Mouse (Mus musculus) liver, embryonic 13.5 days (tissue): ENCODE results near the gene Lman1l. TPM values are rescaled to one million over a fixed set of nuclear protein-coding genes. Genes with fewer than 3 reads are reported as not detected.

Experiments
- ATAC-seq: fragments of 200-750 bp; cut with Nextera tagmentation; 2 replicates; pipeline ENCODE4 v1.8.0; 2017; ENCODE audit warnings: low read depth, mild to moderate bottlenecking, moderate number of reproducible peaks, moderate library complexity
- DNase-seq: peaks from one replicate; pipeline ENCODE4 v3.0.0; 2022
- H3K27ac ChIP-seq: fragments of 300-500 bp; sonication (generic); 2 replicates; pipeline ENCODE4 v1.5.1; 2015; ENCODE audit warnings: moderate library complexity, mild to moderate bottlenecking, inconsistent platforms
- H3K27me3 ChIP-seq: fragments of 300-500 bp; sonication (generic); 2 replicates; pipeline ENCODE4 v1.6.1; 2015; ENCODE audit warnings: mild to moderate bottlenecking, inconsistent platforms
- H3K36me3 ChIP-seq: fragments of 300-500 bp; sonication (generic); 2 replicates; pipeline ENCODE4 v1.6.1; 2015; ENCODE audit warnings: mild to moderate bottlenecking, inconsistent platforms
- H3K4me1 ChIP-seq: fragments of 300-500 bp; sonication (generic); replicated peaks from 2 replicates; pipeline ENCODE4 v1.6.1; 2015; ENCODE audit warnings: inconsistent platforms
- H3K4me2 ChIP-seq: fragments of 300-500 bp; sonication (generic); 2 replicates; pipeline ENCODE4 v1.6.1; 2015; ENCODE audit warnings: inconsistent platforms, mild to moderate bottlenecking, moderate library complexity
- H3K4me3 ChIP-seq: fragments of 300-500 bp; sonication (generic); replicated peaks from 2 replicates; pipeline ENCODE4 v1.5.1; 2015; ENCODE audit warnings: mild to moderate bottlenecking, inconsistent platforms
- H3K9ac ChIP-seq: fragments of 300-500 bp; sonication (generic); 2 replicates; pipeline ENCODE4 v1.6.1; 2015; ENCODE audit warnings: mild to moderate bottlenecking, inconsistent platforms
- H3K9me3 ChIP-seq: fragments of 300-500 bp; sonication (generic); replicated peaks from 2 replicates; pipeline ENCODE4 v1.6.1; 2016; ENCODE audit warnings: inconsistent platforms
- WGBS: fragments of 180-500 bp; shearing (Covaris S2); methylation state at CpG from one replicate; pipeline ENCODE4 v1.1.7; 2015; ENCODE audit not compliant: insufficient replicate concordance; 5-methylcytosine and 5-hydroxymethylcytosine counted together
- polyA plus RNA-seq: library from polyadenylated mRNA; unstranded; fragments of >200 nt; fragmentation: Nextera tagmentation; extraction: Ambion mirVana; gene quantifications from 2 replicates; pipeline ENCODE4 v1.2.1, GENCODE M21; 2015

Gene Lman1l
- polyA plus RNA-seq, 1 experiment from 2014 or later: 0.06 TPM

DNA sequence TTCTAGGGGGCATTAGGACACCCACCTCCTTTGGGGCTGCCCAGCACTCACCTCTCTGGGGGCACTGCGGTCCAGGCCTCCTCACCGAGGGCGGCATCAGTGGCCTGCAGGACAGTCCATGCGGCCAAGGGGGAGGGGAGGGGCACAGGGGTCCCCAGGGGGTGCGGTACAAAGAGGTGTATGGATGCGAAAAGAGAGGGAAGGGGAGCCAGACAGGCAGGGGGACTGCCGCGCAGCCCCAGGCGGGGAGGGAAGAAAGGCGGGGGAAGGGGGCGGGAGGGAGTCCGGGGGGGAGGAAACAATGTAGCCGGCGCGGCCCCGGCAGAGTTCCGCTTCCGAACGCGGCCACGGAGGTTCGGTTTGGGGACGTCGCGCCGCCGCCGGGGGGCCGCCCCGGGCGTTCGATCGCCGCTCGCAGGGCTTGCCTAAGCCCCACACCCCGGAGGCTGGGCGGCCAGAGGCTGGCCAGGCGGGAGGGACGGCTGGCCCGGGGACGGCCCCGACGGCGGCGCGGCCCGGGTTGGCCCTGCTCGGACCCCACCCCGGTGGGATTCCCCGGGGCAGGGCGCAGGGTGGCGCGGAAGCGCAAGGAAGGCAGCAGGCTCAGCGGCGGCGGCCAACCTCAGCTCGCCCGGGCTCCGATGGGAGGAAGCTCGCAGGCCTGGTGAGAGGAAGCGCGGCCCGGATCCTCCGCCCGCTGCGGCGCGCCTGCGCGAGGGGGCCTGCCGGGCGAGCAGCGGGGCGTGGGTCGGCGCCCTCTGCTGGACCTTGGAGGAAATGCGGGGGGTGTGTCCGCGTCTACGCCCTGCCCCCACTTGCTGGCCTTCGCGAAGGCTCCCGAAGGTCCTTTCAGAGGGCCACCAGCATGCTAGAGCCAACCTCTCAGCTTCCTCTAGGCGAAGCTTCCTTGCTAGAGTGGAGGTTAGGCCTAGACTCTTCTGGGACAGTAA, 24.6 kb upstream of the Lman1l start:
- Histone ChIP-seq H3K27me3 (no peaks in the 10 kb centered on the region), H3K4me2 (peak overlapping the region; percentile 98), H3K9ac (peak overlapping the region; percentile 96), H3K36me3 (peaks cover 14% of the 10 kb centered on the region; the same call in 1 of the 2 replicates), H3K27ac (peak overlapping the region; percentile 95), H3K4me3 (peak overlapping the region; percentile 88), H3K9me3 (no peaks in the 10 kb centered on the region), H3K4me1 (peaks cover 75% of the 10 kb centered on the region)
- DNase-seq (peak; percentile 89), ATAC-seq (peak; percentile 79)
- WGBS: under 1% methylated on average over 85 of the region's 85 CpGs

DNA sequence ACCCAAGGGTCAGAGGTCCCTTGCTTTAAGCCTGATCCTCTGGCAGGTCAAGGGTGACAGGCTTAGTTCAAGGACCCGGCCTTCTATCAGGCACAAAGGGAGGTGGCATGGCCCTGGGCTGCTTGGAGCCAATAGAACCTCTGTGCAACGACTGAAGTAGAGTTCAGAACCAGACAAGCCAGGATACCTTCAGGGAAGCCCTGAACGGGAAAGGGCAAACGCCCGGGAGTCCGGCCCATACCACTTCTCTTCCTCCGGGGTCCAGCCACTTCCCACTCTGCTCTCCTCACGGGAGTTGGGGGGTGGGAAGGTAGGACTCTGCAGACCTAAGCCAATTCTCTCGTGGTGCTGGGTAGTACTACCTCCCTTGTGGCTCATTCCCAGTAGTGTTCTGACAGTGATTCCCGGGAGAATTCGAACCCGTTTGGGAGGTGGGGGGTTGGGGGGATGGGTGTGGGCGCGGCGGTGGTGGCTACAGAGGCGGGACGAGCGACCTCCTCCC, 23.9 kb upstream of the Lman1l start:
- Histone ChIP-seq H3K9me3 (no peaks in the 10 kb centered on the region), H3K27ac (peak overlapping the region; percentile 95), H3K4me2 (peak overlapping the region; percentile 98), H3K4me1 (peaks cover 81% of the 10 kb centered on the region), H3K27me3 (no peaks in the 10 kb centered on the region), H3K36me3 (peaks cover 14% of the 10 kb centered on the region; the same call in 1 of the 2 replicates), H3K4me3 (peak overlapping the region; percentile 88), H3K9ac (peak overlapping the region; percentile 96)
- ATAC-seq (no peak; the same call in 1 of the 2 replicates), DNase-seq (no peak)
- under 1% methylated on average over 18 of the region's 18 CpGs for WGBS

DNA sequence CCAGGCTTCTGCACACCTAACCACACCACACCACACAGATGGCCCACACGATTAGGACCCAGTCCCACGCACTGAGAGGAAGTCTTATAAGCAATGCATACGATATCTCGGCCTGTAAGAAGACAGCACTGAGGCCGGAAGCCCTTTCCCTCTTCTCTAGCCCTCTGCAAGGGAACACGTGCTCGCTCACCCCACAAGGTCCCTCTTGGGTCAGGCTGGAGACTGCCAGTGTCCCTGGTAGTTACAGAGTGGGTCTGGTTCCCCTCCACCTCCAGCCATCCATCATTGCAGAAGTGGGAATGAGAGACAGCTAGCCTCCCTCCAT, 23.2 kb upstream of the Lman1l start:
- H3K4me3 ChIP-seq: peak overlapping the region; percentile 88
- H3K27ac ChIP-seq: peak overlapping the region; percentile 95
- peaks cover 14% of the 10 kb centered on the region; the same call in 1 of the 2 replicates for H3K36me3 ChIP-seq
- H3K9me3 ChIP-seq: no peaks in the 10 kb centered on the region
- peaks cover 88% of the 10 kb centered on the region for H3K4me1 ChIP-seq
- ATAC-seq: peak; percentile 35
- WGBS: 11% methylated on average over 7 of the region's 7 CpGs
- H3K4me2 ChIP-seq: peak overlapping the region; percentile 98
- peak; percentile 58 for DNase-seq
- H3K27me3 ChIP-seq: no peaks in the 10 kb centered on the region
- peak overlapping the region; percentile 96 for H3K9ac ChIP-seq

DNA sequence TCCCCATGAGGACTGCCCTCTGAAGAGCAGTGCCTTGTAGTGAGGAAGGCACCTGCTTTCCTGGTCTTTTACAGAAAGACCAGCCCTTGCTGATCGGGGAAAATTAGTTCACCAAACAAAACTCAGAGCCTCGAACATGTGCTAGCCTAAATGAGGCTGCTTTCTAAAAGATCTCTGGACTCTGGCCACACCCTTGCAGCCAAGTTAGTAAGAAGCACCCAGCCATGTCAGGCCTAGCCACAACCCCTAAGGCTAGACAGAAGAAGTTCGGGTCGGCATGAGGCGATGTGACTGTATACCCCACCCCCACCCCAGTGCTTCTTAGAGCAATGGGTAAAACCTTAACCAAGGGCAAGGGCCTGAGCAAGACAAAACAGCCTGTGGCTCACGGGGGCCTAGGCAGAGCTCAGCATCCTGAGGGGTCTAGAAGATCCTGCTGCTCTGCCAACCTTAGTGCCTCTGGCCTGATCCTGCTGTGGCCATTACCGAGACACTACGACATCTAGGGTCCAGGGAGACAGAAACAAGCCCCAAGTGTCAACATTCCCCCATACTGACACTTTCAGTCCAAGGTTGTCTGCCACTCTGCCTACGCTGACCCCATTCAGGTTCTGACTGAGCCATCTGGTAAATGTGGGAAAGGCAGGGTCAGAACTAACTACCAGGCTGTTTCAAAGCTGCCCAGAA, 22.7 kb upstream of the Lman1l start:
- peak overlapping the region; percentile 98 for H3K4me2 ChIP-seq
- no peak for ATAC-seq
- 12% methylated on average over 9 of the region's 9 CpGs for WGBS
- DNase-seq: no peak
- H3K27me3 ChIP-seq: no peaks in the 10 kb centered on the region
- H3K4me1 ChIP-seq: peaks cover 89% of the 10 kb centered on the region
- peak overlapping the region; percentile 95 for H3K27ac ChIP-seq
- peak overlapping the region; percentile 96 for H3K9ac ChIP-seq
- H3K36me3 ChIP-seq: peaks cover 14% of the 10 kb centered on the region; the same call in 1 of the 2 replicates
- H3K4me3 ChIP-seq: peak overlapping the region; percentile 88
- H3K9me3 ChIP-seq: no peaks in the 10 kb centered on the region

DNA sequence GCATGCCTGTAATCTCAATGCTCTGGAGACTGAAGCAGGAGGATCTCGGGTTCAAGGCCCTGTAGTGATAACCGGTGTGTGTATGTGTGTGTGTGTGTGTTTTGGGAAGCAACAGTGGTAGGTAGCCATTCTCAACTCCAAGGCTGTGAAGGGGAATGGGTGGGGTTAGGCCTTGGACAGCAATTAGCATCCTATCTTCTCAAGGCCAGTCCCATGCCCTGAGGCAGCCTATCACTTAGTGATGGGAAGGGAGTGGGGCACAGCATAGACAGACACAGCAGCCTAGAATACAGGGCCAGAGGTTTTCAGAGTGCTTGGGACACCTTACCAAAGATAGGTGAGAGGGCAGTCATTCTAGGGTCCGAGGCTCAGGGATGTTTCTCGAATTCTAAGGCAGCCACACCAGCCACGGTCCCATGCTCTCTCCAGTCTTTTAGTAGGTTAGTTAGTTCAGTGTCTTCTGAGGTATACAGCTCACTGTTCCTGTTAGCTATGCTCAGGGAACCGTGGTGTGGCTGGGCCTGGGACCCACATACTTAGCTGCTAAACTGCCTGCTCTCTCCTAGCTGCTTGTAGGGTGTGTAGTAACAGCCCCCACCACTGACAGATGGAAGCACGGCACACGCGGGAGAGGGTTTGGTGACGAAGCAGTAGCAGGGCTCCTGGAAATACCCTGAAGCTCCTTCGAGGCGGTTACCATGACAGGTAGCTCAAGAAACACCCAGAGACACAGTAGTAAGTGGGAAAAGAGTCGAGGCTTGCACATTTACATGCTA, 21.4 kb upstream of the Lman1l start:
- 69% methylated on average over 13 of the region's 13 CpGs for WGBS
- peaks cover 94% of the 10 kb centered on the region for H3K4me1 ChIP-seq
- H3K4me2 ChIP-seq: peak overlapping the region; percentile 98
- peaks cover 14% of the 10 kb centered on the region; the same call in 1 of the 2 replicates for H3K36me3 ChIP-seq
- no peaks in the 10 kb centered on the region for H3K27me3 ChIP-seq
- peak overlapping the region; percentile 95 for H3K27ac ChIP-seq
- DNase-seq: no peak
- no peak for ATAC-seq
- H3K4me3 ChIP-seq: no peak overlapping the region
- H3K9me3 ChIP-seq: no peaks in the 10 kb centered on the region
- peak overlapping the region; percentile 96 for H3K9ac ChIP-seq

DNA sequence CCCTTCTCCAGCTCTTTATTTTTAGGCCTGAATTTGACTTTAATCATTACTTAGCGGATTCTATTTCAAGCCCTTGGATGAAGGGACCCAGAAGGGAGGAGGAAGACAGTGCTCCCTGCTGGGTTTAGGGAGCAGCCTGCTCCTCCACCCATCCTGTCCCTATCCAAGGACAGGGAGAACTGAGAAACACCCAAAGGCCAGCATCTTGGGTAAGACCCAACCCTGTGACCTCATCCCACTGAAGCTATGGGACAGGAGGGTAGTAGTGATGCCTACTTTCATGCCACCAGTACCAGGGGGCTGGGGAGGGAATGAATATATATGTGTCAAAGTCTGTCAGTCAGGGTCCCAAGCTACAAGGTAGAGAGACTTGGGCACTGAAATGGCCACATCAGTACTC, 20.4 kb upstream of the Lman1l start:
- H3K4me3 ChIP-seq: peak overlapping the region; percentile 42
- peaks cover 14% of the 10 kb centered on the region; the same call in 1 of the 2 replicates for H3K36me3 ChIP-seq
- H3K27ac ChIP-seq: peak overlapping the region; percentile 95
- peak overlapping the region; percentile 98 for H3K4me2 ChIP-seq
- DNase-seq (no peak), ATAC-seq (no peak)
- H3K9ac ChIP-seq: peak overlapping the region; percentile 96
- 75% methylated on average over 1 of the region's 1 CpGs for WGBS
- no peaks in the 10 kb centered on the region for H3K9me3 ChIP-seq
- peaks cover 93% of the 10 kb centered on the region for H3K4me1 ChIP-seq
- no peaks in the 10 kb centered on the region for H3K27me3 ChIP-seq

DNA sequence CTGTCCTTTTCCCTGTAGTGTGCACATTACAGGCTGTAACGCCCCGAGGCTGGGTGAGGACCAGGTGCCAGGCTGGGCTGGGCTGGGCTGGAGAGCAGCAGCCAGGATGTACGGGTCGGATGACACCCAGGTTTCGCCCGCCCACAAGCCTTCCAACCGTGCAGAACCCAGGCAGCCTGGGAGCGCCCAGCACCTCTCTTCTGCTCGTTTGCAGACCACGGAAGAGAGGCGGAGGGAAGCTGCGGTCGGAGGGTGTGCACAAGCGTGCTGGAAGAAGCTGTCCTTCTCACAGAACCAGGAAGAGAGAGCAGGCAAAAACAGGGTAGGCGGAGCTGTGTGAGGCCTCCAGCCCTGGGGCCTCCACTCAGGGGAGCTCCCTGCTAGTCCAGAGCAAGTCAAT, 19.8 kb upstream of the Lman1l start:
- DNase-seq: peak; percentile 60
- peak overlapping the region; percentile 95 for H3K27ac ChIP-seq
- ATAC-seq: peak; percentile 45
- peaks cover 94% of the 10 kb centered on the region for H3K4me1 ChIP-seq
- H3K4me2 ChIP-seq: peak overlapping the region; percentile 98
- 3% methylated on average over 15 of the region's 15 CpGs for WGBS
- H3K36me3 ChIP-seq: peaks cover 14% of the 10 kb centered on the region; the same call in 1 of the 2 replicates
- H3K9ac ChIP-seq: peak overlapping the region; percentile 96
- H3K9me3 ChIP-seq: no peaks in the 10 kb centered on the region
- H3K27me3 ChIP-seq: no peaks in the 10 kb centered on the region
- H3K4me3 ChIP-seq: peak overlapping the region; percentile 42

DNA sequence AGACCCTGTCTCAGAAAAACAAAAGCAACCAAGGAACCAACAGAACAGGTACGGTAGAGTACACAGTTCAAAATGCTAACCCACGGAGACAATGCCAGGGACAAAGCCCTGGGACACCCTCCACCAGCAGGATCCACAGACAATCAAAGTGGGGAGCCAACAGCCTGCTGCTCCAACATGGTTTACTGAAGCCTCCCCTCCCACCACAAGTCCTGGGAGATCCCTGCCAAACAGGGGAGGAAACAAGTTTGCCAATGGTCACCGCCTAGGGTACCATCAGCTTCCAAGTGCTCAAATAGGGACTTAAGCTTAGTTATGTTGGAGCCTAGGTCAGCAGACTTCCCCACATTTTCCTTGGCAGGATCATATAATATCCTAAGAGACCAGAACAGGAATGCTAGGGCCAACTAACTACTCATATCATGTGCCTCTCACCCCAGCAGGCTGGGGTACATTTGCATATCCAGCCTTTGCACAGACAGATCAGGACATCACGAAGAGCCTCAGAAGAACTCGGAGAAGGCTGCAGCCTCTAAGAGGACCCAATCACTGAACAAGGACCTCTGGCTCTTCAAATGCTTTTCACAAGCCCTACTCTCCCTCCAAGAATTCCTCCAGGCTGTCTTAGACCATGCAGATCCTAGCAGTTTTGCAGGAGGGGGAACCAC, 19.2 kb upstream of the Lman1l start:
- peak overlapping the region; percentile 42 for H3K4me3 ChIP-seq
- no peaks in the 10 kb centered on the region for H3K27me3 ChIP-seq
- no peak for ATAC-seq
- H3K9ac ChIP-seq: peak overlapping the region; percentile 96
- peaks cover 14% of the 10 kb centered on the region; the same call in 1 of the 2 replicates for H3K36me3 ChIP-seq
- H3K4me2 ChIP-seq: peak overlapping the region; percentile 98
- no peak for DNase-seq
- 46% methylated on average over 5 of the region's 5 CpGs for WGBS
- no peaks in the 10 kb centered on the region for H3K9me3 ChIP-seq
- peaks cover 97% of the 10 kb centered on the region for H3K4me1 ChIP-seq
- peak overlapping the region; percentile 95 for H3K27ac ChIP-seq

DNA sequence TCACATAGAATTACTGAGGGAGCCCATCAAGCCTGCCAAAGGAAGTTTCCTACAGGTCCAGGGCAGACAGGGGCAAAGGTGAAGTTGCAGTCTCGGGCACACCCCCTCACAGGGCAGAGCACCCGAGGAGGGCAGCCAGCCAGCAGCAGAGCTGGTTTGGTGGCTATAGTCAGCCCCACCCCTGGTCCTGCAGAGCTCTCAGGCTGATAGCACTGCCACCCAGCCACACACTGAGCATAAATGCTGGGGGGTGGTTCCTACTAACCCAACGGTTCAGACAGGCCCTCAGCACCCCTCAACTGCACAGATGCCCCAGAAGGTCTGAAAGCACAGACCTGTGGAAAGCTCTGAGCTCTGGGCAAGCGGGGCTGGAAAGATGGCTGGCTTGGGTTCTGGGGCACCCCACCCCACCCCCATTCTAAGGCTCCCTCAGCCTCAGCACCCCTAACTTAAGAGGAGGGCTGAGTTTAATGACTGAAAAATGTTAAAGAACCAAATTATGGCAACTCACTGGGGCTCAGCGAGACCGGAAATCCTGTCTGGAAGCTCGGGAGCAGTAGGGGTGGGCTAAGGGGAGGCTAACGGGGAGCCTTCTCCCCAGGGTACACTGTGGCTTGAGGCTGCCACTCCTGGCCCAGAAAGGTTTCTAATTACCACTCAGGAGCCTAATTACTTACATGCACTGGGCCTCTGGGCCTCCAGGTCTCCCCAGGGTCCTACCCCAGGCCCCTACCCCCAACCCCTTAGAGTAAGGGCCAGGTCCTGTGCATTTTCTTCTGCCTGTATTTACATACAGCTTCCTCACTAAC, 18.3 kb upstream of the Lman1l start:
- H3K27ac ChIP-seq: peak overlapping the region; percentile 95
- H3K27me3 ChIP-seq: no peaks in the 10 kb centered on the region
- H3K4me1 ChIP-seq: peaks cover 97% of the 10 kb centered on the region
- DNase-seq (peak; percentile 69), ATAC-seq (peak; percentile 86)
- peak overlapping the region; percentile 96 for H3K9ac ChIP-seq
- peak overlapping the region; percentile 42 for H3K4me3 ChIP-seq
- H3K9me3 ChIP-seq: no peaks in the 10 kb centered on the region
- peaks cover 14% of the 10 kb centered on the region; the same call in 1 of the 2 replicates for H3K36me3 ChIP-seq
- 16% methylated on average over 8 of the region's 8 CpGs for WGBS
- H3K4me2 ChIP-seq: peak overlapping the region; percentile 98
